21 mouse cellular contexts compared by ENCODE assay signal in the genomic region with DNA sequence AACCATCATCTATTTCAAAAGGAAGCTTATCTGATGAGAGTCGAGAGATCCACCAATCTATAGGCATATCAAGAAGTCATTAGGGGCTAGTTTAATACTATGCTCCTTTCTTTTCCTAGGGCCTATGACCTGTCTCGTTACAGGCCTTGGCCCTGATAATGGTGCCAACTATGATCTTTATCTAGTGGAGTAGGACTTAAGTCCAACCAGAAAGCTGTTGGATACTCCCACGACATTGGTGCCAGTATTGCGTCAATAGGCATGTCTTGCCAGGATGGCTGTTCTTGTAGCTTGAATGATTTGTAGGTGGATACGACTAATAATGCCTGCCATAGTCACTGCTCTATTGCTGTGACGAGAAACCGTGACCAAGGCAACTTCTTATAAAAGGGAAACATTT. TPM values are rescaled to one million over a fixed set of nuclear protein-coding genes. Genes with fewer than 3 reads are reported as not detected.
"Had no signal": no experiment of that assay in that cellular context is flagged by ENCODE, and none has a peak within 500 bp of the region (broad histone marks: within the 10 kb centered on the region; RNA-seq: fewer than 3 reads in every experiment).

No protein-coding gene starts in this region.

- H3K4me3 ChIP-seq: lung, embryonic 15.5 days; megakaryocyte, embryonic 14.5 days; midbrain, embryonic 13.5 days; midbrain, embryonic 15.5 days; neural tube, embryonic 12.5 days had no signal

- H3K4me1 ChIP-seq: lung, embryonic 15.5 days; midbrain, embryonic 13.5 days; midbrain, embryonic 15.5 days; neural tube, embryonic 12.5 days had no signal

- H3K36me3 ChIP-seq: lung, embryonic 15.5 days; midbrain, embryonic 13.5 days; midbrain, embryonic 15.5 days; neural tube, embryonic 12.5 days had no signal

- H3K9ac ChIP-seq: liver, postnatal 0 days; lung, embryonic 15.5 days; midbrain, embryonic 13.5 days; midbrain, embryonic 15.5 days; neural tube, embryonic 12.5 days had no signal

- H3K27me3 ChIP-seq: lung, embryonic 15.5 days; megakaryocyte, embryonic 14.5 days; midbrain, embryonic 13.5 days; midbrain, embryonic 15.5 days; neural tube, embryonic 12.5 days had no signal

- H3K27ac ChIP-seq: lung, embryonic 15.5 days; macrophage; midbrain, embryonic 13.5 days; midbrain, embryonic 15.5 days; neural tube, embryonic 12.5 days had no signal

- DNase-seq: liver, postnatal 0 days; lung, adult 2 months; lung, postnatal 14 days; lung, postnatal 36 days; right cerebral cortex, postnatal 14 days; spleen, adult 18-20 months; thymus, adult 18-20 months; thymus, postnatal 14 days; thymus, postnatal 36 days had no signal

RNA-seq across cellular contexts. Expression of a gene that starts 27.0 kb away (rescaled TPM):
- total RNA-seq: monocyte, adult 5-6 weeks; neutrophil, adult 5-6 weeks had no signal
- polyA plus RNA-seq: liver, postnatal 0 days; lung, embryonic 15.5 days; lung, postnatal 0 days; macrophage; small intestine, adult 2 months; stomach, embryonic 14.5 days; thymus, postnatal 0 days had no signal
